Mouse (Mus musculus) myocyte (in vitro differentiated cells): Measurements from ENCODE around the gene BC048671.

Experiments
- CEBPB ChIP-seq: IDR thresholded peaks from 2 replicates; pipeline ENCODE4 v1.6.1; 2011; ENCODE audit warnings: mild to moderate bottlenecking, moderate library complexity; ENCODE audit not compliant: poor library complexity, insufficient read depth, severe bottlenecking
- E2F4 ChIP-seq: IDR thresholded peaks from one replicate; pipeline ENCODE4 v1.6.1; 2011; ENCODE audit warnings: mild to moderate bottlenecking, control low read depth, moderate library complexity; ENCODE audit not compliant: insufficient read depth
- MAX ChIP-seq: IDR thresholded peaks from one replicate; pipeline ENCODE4 v1.6.1; 2011; ENCODE audit warnings: low read depth, mild to moderate bottlenecking, control low read depth
- MYOD1 ChIP-seq, 3 experiments: IDR thresholded peaks; one replicate each; pipeline ENCODE4 v1.6.1; 2011; ENCODE audit warnings: control low read depth in 2 of 3, low read depth in 2 of 3, mild to moderate bottlenecking in 2 of 3, moderate library complexity in 1 of 3; ENCODE audit not compliant: insufficient read length in 2 of 3, control insufficient read depth in 1 of 3
- MYOG ChIP-seq, 3 experiments: IDR thresholded peaks; one replicate each; pipeline ENCODE4 v1.6.1; 2011; ENCODE audit warnings: control low read depth in 2 of 3, low read depth in 2 of 3, mild to moderate bottlenecking in 2 of 3; ENCODE audit not compliant: insufficient read length in 2 of 3, control insufficient read depth in 1 of 3, insufficient read depth in 1 of 3
- POLR2A ChIP-seq: IDR thresholded peaks from one replicate; pipeline ENCODE4 v1.6.1; 2011; ENCODE audit warnings: low read depth, mild to moderate bottlenecking, control low read depth, moderate library complexity; ENCODE audit not compliant: insufficient read length
- POLR2AphosphoS2 ChIP-seq: IDR thresholded peaks from one replicate; pipeline ENCODE4 v1.6.1; 2011; ENCODE audit warnings: low read depth, control low read depth; ENCODE audit not compliant: insufficient read length
- REST ChIP-seq: IDR thresholded peaks from one replicate; pipeline ENCODE4 v1.6.1; 2011; ENCODE audit warnings: mild to moderate bottlenecking, control low read depth, moderate library complexity; ENCODE audit not compliant: insufficient read depth, insufficient read length
- SRF ChIP-seq: IDR thresholded peaks from one replicate; pipeline ENCODE4 v1.6.1; 2011; ENCODE audit warnings: low read depth; ENCODE audit not compliant: control insufficient read depth, insufficient read length
- USF1 ChIP-seq: IDR thresholded peaks from one replicate; pipeline ENCODE4 v1.6.1; 2011; ENCODE audit warnings: low read depth, mild to moderate bottlenecking, control low read depth, moderate library complexity

DNA sequence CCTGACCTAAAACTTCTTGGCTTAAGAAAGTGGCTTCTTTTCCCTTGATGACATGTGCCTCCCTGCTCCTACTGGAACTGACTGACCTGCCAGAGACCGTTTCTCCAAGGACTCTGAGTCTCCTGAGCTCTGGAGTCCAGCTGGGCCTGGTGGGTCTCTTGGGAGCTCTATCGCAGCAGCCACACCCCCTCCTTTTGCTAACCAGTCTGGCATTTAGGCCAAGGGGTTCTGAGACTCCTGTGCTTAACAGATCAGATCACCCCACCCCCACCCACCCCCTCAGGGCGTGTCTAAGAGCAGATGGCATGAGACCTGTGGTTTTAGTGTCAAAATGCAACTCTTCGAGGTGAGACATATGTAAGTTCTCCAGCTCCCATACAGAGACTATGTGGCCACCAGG is 20.8 kb downstream of the BC048671 start:
- TF ChIP-seq CEBPB (no peak), USF1 (no peak), POLR2A (no peak), MYOG (IDR thresholded peaks at IDR 0.05; ENCODE audit: control insufficient read depth in 1 of 3, insufficient read depth in 1 of 3, insufficient read length in 2 of 3, low read depth in 2 of 3) (no peak), MAX (no peak), REST (no peak), E2F4 (no peak), POLR2AphosphoS2 (no peak), SRF (no peak), MYOD1 (IDR thresholded peaks at IDR 0.05; ENCODE audit: control insufficient read depth in 1 of 3, insufficient read length in 2 of 3, low read depth in 2 of 3) (no peak)
